Mouse (Mus musculus) spleen, adult 2 months (tissue): Measurements from ENCODE around the gene Zfp148. TPM values are rescaled to one million over a fixed set of nuclear protein-coding genes. Genes with fewer than 3 reads are reported as not detected.
"Not testable (repeated sequence)": the region's sequence is repeated elsewhere in the genome, so short reads cannot be mapped to it uniquely, and the experiment has no call there.

ENCODE experiments used
- DNase-seq, 2 experiments: peaks; one replicate each; pipeline versions ENCODE4 v3.0.0 to v3.0.0-alpha.2; 2012 to 2021; ENCODE audit warnings: low spot score in 2 of 2, low read depth in 1 of 2
- H3K27ac ChIP-seq: fragments of 200-500 bp; 2 replicates; pipeline ENCODE4 v1.5.1; 2012; ENCODE audit warnings: low read length, inconsistent platforms; ENCODE audit not compliant: insufficient read depth
- H3K27me3 ChIP-seq: fragments of 200-500 bp; 2 replicates; pipeline ENCODE4 v1.6.1; 2012; ENCODE audit warnings: mild to moderate bottlenecking, moderate library complexity, low read length, inconsistent platforms; ENCODE audit not compliant: control insufficient read depth, insufficient read depth
- H3K36me3 ChIP-seq: fragments of 200-500 bp; 2 replicates; pipeline ENCODE4 v1.6.1; 2012; ENCODE audit warnings: mild to moderate bottlenecking, low read length, inconsistent platforms; ENCODE audit not compliant: control insufficient read depth, insufficient read depth
- H3K4me1 ChIP-seq: fragments of 200-500 bp; 2 replicates; pipeline ENCODE4 v1.6.1; 2011; ENCODE audit warnings: inconsistent platforms; ENCODE audit not compliant: control insufficient read depth, insufficient read depth, insufficient read length
- H3K4me3 ChIP-seq: fragments of 200-500 bp; 2 replicates; pipeline ENCODE4 v1.5.1; 2011; ENCODE audit warnings: mild to moderate bottlenecking, inconsistent platforms; ENCODE audit not compliant: insufficient read depth, insufficient read length; ENCODE audit errors: extremely low read depth
- CTCF ChIP-seq: fragments of 200-500 bp; IDR thresholded peaks from 2 replicates; pipeline ENCODE4 v1.5.1; 2011; ENCODE audit warnings: mild to moderate bottlenecking, inconsistent platforms; ENCODE audit not compliant: insufficient read depth, insufficient read length, insufficient replicate concordance; ENCODE audit errors: extremely low read depth
- POLR2A ChIP-seq: fragments of 200-500 bp; IDR thresholded peaks from 2 replicates; pipeline ENCODE4 v1.6.1; 2011; ENCODE audit warnings: low read depth, low read length, inconsistent platforms
- WGBS: fragments of 180-500 bp; shearing (Covaris S2); methylation state at CpG from one replicate; pipeline ENCODE4 v1.1.7; 2018; 5-methylcytosine and 5-hydroxymethylcytosine counted together
- polyA plus RNA-seq: library from polyadenylated mRNA; depleted of rRNA; stranded (reverse); fragments of >200 nt; gene quantifications from 2 replicates; pipeline ENCODE4 v1.2.3, GENCODE M21; 2012

Gene Zfp148
- polyA plus RNA-seq, 1 experiment: 5.0 TPM

DNA sequence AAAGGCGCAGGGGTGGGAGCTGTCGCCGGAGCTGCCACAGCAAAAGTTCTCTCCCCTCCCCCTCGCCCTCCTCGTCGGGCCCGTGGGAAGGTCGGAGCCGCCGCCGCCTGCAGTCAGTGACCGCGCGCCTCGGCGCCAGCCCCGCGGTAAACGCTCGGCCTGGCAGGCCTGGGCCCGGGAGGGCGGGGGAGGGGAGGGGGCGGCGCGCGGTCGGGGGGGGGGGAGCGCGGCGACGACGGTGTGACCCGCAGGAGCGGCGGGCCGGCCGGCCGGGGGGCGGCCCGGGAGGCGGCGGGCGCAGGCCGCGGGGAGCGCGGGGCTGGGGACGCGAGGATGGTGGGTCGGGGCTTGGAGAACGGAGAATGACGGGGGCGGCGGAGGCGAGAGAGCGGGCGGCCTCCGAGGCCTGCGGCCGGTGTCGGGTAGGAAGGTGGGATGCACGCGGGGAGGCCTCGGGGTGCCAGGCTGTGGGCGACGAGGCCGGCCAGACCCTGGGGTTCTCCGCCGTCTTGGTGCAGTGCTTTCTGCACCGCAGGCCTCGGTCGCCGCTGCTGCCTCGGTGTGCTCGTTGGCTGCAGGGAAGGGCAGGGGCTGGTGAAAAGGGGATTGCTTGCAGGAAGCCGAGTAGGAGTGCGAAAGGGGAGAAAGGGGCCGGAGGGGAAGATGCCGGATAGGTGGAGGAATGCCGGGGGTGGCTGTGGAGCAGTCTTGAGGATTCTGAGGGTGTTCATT lies 412 bp downstream of the Zfp148 start:
- 1% methylated on average over 59 of the region's 80 CpGs for WGBS
- peak in 1 of 2 experiments; percentile 36 for DNase-seq
- no peaks in the 10 kb centered on the region for H3K36me3 ChIP-seq
- H3K4me3 ChIP-seq: peak overlapping the region; percentile 93
- peak overlapping the region; percentile 77 for H3K27ac ChIP-seq
- H3K27me3 ChIP-seq: no peaks in the 10 kb centered on the region
- TF ChIP-seq CTCF (no peak), POLR2A (no peak)
- H3K4me1 ChIP-seq: no peaks in the 10 kb centered on the region; the same call in 1 of the 2 replicates

DNA sequence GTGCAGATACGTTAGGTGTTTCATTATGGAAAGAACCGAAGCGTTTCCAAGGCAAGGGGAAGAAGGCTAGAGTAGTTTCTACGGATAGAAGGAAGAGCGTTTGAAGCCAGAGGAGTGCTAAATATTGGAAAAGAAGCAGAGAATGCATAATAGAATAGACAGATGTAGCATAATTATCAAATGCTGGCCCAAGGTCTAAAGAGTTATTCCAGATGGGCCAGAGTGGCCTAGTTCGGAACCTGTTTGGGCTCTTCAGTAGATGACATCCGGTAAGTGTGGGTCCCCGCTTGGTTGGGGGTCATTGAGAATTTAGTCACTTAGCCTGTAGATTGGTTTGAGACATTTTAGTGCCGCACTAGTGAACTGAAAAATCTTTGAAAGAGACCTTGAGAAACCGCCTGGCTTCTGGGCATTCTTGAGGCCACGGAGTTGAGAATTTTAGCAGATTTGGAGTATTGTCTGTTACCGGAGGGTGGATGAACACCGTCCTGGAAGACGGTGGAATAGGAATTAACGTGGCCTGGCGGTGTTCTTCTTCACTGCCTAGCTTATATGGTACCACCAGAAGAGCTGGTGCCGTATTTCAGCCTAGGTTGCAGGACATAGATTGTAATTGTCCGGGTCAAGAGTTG lies 1.1 kb downstream of the Zfp148 start:
- Histone ChIP-seq H3K27ac (peak overlapping the region; percentile 67; the same call in 1 of the 2 replicates), H3K4me1 (no peaks in the 10 kb centered on the region; the same call in 1 of the 2 replicates), H3K36me3 (no peaks in the 10 kb centered on the region), H3K4me3 (peak overlapping the region; percentile 93), H3K27me3 (no peaks in the 10 kb centered on the region)
- no peak for DNase-seq
- TF ChIP-seq POLR2A (no peak), CTCF (no peak)
- WGBS: 1% methylated on average over 18 of the region's 18 CpGs

DNA sequence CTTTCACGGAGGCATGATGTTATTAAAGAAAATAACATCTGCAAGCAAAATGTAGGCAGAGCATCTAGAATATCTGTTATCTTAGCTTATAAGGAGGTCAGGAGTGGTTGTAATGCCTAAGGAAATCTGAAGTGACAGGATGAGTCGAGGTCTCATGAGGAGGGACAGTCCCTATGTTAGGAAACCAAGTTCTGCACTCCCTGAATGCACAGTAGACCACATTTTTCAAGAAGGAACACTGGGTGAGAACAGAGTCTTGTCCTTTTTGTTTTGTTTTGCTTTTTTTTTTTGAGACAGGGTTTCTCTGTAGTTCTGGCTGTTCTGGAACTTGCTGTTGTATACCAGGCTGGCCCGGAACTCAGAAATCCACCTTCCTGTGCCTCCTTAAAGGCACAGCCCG lies 1.7 kb downstream of the Zfp148 start:
- no peak for DNase-seq
- Histone ChIP-seq H3K27ac (no peak overlapping the region), H3K4me1 (no peaks in the 10 kb centered on the region; the same call in 1 of the 2 replicates), H3K36me3 (no peaks in the 10 kb centered on the region), H3K27me3 (no peaks in the 10 kb centered on the region), H3K4me3 (peak overlapping the region; percentile 93; the same call in 1 of the 2 replicates)
- TF ChIP-seq CTCF: no peak
- no peak for TF ChIP-seq POLR2A
- 19% methylated on average over 4 of the region's 4 CpGs for WGBS

DNA sequence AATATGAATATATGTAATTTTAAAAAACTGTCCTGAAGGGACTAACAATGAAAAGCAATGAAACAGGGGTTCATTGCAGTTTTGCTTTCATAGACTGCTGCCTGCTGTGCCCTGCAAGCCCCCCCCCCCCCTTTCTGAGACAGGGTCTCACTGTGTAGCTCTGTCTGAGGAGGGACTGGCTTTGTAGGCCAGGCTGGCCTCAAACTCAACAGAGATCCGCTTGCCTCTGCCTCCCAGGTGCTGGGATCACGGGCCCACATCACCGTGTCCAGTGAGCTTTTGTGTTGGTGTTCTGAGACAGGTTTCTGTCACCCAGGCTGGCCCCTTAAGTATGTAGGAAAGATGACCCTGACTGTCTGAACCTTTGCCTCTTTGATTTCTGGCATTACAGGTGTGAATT lies 2.9 kb downstream of the Zfp148 start:
- Histone ChIP-seq H3K4me1 (no peaks in the 10 kb centered on the region; the same call in 1 of the 2 replicates), H3K36me3 (no peaks in the 10 kb centered on the region), H3K27me3 (no peaks in the 10 kb centered on the region), H3K27ac (no peak overlapping the region), H3K4me3 (no peak overlapping the region)
- TF ChIP-seq CTCF (no peak), POLR2A (no peak)
- DNase-seq: no peak
- 92% methylated on average over 3 of the region's 3 CpGs for WGBS

DNA sequence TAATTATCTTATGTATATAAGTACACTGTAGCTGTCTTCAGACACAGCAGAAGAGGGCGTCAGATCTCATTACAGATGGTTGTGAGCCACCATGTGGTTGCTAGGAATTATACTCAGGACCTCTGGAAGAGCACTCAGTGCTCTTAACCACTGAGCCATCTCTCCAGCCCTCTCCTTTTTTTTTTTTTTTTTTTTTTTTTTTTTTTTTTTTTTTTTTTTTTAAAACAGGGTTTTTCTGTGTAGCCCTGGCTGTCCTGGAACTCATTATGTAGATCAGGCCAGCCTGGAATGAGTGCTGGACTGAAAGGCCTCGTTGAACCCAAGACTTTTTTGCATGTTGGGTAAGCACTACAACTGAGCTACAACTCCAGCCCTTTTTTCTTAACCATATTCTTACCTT lies 3.4 kb downstream of the Zfp148 start:
- not testable (repeated sequence) for DNase-seq, H3K4me3 ChIP-seq, H3K4me1 ChIP-seq, H3K36me3 ChIP-seq, H3K27me3 ChIP-seq, H3K27ac ChIP-seq
- 71% methylated on average over 2 of the region's 2 CpGs for WGBS

DNA sequence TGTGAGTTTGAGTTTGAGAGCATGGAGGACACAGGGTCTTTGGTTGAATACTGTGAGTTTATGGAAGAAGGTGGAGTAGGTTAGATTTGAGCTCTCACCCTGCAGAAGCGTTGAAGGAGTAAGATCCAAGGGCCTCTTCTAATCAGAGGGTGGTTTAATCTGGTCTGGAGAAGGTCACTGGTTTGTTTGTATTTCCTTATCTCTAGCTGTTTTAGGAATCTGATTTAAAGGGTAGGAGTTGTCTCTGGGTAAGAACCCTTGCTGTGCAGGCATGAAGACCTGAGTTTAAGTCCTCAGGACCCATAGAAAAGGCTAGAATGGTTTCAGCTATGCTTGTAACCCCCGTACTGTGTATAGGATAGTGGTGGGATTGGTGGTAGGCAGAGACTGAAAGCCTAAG lies 6.4 kb downstream of the Zfp148 start:
- Histone ChIP-seq H3K27ac (no peak overlapping the region), H3K36me3 (no peaks in the 10 kb centered on the region), H3K4me3 (no peak overlapping the region), H3K4me1 (no peaks in the 10 kb centered on the region), H3K27me3 (no peaks in the 10 kb centered on the region)
- WGBS: 88% methylated on average over 2 of the region's 2 CpGs
- TF ChIP-seq POLR2A (no peak), CTCF (no peak)
- no peak for DNase-seq

DNA sequence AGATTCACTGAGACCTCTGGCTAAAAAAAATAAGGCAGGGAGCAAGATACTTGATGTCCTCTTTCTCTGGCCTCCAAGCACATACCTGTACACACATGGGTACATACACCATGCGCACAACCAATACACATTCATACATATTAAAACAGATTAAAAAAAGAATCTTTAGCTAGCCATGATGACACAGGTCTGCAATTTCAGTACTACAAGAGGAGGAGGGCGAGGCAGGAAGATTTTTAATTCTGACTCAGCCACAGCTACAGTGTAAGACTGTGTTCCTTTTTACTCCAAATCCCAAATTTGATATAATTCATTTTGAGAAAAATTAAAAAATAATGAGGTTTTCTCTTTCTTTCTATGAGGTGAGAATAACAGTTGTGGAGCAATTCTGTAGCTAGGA lies 6.8 kb downstream of the Zfp148 start:
- Histone ChIP-seq H3K4me3 (no peak overlapping the region), H3K4me1 (no peaks in the 10 kb centered on the region), H3K27me3 (no peaks in the 10 kb centered on the region), H3K27ac (no peak overlapping the region), H3K36me3 (no peaks in the 10 kb centered on the region)
- WGBS: 96% methylated on average over 2 of the region's 2 CpGs
- TF ChIP-seq CTCF (no peak), POLR2A (no peak)
- no peak for DNase-seq
